Mouse (Mus musculus): ENCODE measurements around the gene Slco3a1.

- TF ChIP-seq CTCF (conservative IDR thresholded peaks at IDR 0.05; ENCODE audit: low read length) = no peak
- no peak for TF ChIP-seq POU5F1 (IDR thresholded peaks at IDR 0.05; ENCODE audit: borderline replicate concordance, low read length)
Measured at GRCm38 (mm10) chr7:74600996-74601395, 46.4 kb upstream of the Slco3a1 start.

Data from E14TG2a.4 (cell line).